Mouse (Mus musculus): Measurements from ENCODE around the gene Rasgef1c.

The Rasgef1c gene

DNA sequence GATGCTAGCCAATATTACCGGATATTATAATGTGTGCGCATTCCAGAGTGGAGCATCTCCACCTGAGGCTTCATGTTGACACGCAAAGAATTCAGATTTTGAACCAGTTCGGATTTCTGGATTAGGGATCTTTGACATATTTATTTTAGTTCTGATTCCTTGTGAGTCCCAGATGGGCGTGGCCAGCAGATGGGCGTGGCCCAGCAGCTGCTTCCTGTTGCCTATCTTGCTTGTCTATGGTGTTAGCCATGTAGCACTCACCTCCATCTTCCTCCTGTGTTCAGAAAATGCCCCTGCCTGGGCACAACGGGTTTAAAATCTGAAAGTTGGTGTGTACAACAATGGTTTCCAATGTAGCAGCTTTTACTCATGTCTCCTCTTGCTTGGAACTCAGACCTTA lies 24.5 kb downstream of the Rasgef1c start:
- DNase-seq (ENCODE audit: inconsistent ontology term) = no peak

DNA sequence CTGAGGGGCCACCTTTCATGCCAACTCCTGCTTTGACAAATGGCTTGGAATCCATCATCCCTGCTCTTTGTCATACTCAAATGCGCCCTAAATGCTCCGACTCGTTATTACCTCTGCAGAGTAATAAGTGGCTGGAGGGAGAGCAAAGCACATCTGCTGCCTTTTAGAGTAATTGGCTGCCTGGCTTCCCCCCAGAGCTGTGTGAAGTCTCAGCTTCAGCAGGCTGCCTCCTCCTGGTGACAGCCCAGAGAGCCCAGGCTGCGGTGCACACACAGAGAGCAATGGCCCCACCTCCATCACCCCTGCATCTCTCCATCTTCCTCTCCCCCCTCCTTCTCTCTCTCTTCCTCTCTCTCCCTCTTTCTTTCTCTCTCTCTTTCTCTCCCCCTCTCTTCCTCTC lies 25.5 kb downstream of the Rasgef1c start:
- no peak for DNase-seq (ENCODE audit: inconsistent ontology term)

DNA sequence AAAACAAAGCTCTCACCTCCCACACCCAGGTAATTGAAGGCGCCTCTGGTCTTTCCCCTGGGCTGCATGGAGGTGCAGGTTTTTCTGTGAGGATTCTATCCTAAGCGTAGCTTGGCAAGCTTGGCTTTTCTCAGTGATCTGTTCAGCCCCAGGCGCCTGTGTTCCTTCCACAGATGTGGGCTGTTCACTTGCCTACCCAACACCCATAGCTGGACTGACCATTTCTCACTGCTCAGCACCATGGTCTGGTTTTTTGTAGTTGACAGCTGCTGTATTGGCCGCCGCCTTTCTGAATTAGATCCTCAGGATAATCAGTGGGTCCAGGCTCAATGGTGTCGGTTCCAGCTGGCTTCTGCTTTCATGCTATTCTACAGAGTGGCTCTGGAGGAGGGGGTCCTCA lies 26.0 kb downstream of the Rasgef1c start:
- no peak for DNase-seq (ENCODE audit: inconsistent ontology term)

DNA sequence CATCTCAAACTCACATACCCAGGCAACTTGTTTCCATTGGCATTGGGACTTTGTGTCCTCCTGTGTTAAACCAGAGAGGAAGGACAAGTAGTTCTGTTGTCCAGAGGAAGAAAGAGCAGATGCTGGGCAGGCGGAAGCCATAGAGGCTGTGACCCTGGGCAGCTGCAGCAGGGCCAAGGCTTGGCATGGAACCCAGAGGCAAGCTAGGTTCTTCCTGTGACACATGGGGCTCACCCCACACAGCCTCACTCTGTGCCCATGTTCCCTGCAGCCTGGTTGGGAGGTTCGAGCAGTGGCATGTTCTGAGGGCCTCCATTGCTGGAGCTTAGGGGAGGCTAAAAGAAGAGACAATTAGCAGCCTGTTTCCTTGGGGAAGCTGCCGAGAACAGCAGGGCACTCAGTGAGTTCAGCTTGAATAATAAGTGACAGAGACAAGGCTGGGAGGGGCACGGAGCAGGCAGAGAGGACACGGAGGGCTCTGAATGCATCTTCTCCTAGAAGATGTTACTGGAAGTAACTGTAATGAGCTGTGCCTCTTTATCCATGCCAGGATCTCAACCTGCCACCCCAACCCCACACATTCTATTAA lies 29.5 kb downstream of the Rasgef1c start:
- peak; percentile 18 for DNase-seq (ENCODE audit: inconsistent ontology term)

DNA sequence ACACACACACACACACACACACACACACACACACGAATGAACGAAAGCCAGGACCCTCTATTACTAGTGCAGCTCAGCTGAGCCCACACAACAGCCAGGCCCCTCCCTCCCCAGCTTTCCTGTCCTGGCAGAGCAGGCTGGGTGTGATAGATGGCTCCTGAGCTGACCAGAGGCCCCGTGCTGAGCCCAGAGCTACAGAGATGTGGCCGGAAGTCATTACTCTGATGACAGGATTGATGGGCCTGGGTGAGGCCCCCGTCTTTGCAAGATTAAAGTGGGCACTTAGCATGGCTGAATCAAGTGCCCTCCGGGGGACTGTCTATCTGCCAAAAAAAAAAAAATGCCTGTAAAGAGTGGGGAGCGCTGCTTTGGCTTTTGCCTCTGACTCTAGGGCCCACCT lies 30.2 kb downstream of the Rasgef1c start:
- DNase-seq (ENCODE audit: inconsistent ontology term) = no peak

DNA sequence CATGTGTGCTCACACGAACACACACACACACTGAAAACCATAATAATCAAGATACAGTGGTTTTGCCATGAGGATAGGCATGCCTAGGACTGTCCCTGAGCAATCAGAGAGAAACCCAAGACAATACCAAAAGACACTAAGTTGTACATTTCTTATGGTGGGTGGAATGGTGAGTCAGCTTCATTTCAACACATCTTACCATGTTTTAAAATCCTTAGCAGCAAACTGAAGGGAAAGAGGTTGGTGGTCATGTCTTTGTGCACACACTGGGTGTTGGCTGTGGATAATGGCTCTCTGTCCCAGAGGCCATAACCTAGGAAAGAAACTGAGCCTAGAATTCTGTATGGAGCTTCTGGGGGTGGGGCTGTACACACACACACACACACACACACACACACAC lies 32.2 kb downstream of the Rasgef1c start:
- peak; percentile 7 for DNase-seq (ENCODE audit: inconsistent ontology term)

DNA sequence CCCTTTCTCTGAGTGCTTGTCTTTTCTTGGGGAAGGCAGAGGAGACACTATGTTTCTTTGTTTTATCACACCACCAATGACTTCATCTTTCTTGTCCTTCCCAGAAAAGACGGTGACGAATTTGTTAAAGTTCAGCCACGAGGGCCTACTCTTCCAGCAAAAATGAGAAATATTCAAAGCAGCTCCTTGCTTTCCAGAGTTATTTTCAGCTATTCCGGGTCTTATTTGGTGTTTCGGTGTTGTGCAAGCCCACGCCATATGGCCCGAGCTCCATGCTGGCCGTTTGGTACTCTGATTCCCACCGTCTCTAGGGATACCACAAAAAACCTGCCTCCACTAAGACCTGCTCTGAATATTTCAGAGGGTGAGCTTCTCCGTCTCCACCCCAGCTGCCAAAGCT lies 32.7 kb downstream of the Rasgef1c start:
- peak; percentile 72 for DNase-seq (ENCODE audit: inconsistent ontology term)

DNA sequence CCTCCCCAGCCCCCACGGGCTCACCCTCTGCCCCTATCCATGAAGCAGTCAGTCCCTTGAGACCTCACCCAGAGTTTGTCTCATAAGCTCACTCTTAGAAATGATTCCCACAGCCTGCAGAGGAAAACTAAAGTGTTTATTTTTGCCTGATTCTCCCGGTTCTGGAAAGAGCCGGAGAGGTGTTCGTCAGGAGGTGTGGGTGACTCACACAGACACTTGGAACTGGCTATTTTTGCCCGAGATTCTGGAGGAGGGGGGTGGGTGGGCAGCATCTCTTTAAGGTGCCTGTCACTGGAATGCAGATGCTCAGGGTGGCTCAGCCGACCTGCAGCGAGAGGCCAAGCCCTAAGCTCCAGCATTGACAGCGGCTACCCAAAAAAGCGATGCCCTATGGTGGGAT lies 34.8 kb downstream of the Rasgef1c start:
- no peak for DNase-seq (ENCODE audit: inconsistent ontology term)

DNA sequence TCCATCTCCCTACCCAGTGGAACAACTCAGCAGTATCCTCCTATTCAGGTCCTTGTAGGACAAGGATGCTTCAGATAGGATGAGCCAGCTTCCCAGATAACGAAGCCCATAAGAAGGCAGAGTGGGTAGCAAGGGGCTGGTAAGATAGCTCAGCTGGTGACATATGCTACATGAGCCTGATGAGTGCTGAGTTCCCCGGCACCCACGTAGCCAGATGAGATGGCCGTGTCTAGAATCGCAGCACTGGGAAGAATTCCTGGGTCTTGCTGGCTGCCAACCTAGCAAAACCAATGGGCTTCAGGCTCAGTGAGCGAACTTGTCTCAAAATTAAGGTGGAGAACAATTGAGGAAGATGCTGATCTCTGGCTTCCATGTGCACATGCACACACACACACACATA lies 36.1 kb downstream of the Rasgef1c start:
- no peak for DNase-seq (ENCODE audit: inconsistent ontology term)

DNA sequence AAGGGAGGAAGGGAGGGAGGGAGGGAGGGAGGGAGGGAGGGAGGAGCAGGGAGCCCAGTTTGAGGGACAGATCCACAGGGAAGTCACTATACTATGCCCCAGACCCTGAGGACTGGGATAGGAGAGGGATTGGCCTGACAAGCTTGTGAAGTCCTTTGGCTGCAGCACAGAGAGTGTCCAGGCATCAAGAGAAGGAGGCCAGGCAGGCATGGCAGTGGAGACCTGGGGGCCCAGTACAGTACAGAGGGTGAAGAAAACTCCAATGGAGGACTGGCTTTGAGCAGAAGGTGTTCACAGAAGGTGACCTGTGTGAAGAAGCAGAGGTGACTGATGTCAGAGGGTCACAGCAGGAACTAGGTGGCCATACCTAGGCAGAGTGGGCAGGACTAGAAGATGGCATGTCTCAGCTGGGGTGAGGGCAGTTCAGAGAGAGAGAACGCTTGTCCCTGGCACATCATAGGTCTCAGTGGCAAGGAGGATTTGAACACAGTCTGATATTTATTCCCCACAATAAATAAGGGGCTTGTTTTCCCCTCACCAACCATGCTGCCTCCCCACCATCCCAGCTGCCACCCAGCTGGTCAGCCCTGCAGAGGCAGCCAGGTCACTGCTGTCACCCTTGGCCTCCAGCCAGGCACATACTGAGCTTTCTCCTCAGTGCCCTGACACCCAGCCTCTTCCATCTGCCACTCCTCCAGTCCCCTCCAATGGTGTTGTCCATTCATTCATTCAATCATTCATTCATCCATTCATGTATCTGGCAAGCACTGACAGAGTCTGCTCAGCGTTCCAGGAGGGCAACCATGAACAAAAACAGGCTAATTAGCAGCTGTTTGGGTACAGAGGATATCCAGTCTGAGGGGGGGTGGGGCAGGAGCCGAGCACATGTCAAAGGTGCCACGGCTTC lies 36.9 kb downstream of the Rasgef1c start:
- peak; percentile 30 for DNase-seq (ENCODE audit: inconsistent ontology term)

DNA sequence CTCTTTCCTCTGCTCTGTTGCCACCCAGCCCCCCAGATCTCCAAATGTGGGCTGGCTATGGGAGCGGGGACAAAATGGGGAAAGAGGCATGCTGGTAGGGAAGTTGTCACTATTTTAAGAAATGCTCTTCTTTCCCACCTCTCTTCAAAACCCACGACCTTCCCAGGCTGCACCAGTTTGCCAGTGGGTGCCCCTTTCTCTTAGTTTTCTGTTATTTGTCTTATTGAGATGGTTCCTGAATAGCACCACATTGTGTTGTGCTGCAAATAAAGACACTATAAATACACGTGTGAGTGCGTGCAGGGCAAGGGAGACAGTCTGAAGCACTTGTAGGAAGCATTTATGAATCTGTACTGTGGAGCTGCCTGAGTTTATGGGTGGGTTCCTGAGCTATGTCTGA lies 41.2 kb downstream of the Rasgef1c start:
- DNase-seq (ENCODE audit: inconsistent ontology term) = no peak

DNA sequence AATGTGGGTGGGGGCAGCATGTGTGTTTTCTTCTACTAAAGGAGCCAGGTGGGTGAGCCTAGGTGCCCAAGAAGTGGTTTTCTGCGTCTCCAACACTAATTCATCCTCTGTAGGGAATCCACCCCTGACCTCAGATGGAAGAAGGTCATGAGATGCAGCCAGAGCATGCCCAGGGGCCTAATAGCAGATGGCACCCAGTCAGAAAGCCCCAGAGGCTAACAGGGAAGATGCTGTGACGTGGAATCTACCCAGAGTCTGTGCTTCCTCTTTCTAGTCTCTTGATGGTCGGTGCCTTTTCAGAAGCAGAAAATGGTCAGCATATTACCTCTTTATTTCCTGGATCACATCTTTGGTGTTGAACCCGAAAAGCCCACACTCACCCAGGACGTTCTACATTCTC lies 42.3 kb downstream of the Rasgef1c start:
- no peak for DNase-seq (ENCODE audit: inconsistent ontology term)

DNA sequence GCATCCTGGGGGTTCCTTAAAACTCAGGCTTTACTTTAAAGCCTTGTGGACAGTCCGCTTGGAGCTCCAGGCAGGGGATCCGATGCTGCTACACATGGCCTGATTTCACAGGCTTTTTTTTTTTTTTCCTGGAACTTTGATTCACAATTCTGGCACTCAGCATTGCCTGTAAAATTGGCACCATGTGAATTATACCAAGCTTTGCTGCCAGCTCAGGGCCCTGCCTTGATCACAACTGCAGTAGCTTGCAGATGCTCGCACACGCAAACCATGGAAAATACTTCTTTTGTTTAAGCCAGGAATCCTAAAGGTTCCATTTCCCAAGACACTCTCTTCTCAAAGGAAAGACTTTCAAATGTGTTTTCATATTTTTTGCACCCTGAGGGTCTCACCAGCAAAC lies 44.1 kb downstream of the Rasgef1c start:
- DNase-seq (ENCODE audit: inconsistent ontology term) = no peak

DNA sequence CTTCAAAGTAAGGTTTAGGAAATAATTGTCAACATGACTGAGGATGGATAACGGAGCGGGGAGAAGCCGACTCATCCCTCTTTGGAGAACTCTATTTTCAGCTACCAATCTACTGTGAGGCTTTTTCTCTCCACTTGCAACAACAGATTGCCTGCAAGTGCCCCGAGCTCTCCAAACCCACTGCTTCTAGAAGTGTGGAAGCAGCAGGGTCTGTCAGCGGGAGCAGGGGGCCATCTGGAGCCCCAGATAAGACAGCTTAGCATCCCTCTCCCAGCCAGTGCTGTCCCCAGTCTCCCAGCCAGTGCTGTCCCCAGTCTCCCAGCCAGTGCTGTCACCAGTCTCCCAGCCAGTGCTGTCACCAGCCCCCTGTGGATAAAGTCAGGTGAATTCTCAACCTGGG lies 48.2 kb downstream of the Rasgef1c start:
- DNase-seq (ENCODE audit: inconsistent ontology term) = no peak

DNA sequence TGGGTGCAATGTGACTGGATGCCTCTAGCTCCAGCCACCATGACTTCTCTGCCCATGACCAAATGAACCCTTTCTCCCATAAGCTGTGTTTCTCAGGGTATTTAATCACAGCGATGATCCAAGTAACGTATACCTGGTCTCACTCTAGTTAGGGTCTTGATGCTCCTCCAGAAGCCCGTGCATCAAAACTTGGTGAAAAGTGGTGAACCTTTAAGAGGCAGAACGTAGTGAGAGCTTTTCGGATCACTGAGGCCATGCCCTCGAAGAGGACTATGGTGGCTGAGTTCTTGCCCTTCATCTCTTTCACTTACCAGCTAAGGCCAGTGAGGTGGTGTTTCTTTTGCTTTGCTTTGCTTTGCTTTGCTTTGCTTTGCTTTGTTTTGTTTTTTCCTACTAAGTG lies 52.0 kb downstream of the Rasgef1c start:
- DNase-seq (ENCODE audit: inconsistent ontology term) = no peak

DNA sequence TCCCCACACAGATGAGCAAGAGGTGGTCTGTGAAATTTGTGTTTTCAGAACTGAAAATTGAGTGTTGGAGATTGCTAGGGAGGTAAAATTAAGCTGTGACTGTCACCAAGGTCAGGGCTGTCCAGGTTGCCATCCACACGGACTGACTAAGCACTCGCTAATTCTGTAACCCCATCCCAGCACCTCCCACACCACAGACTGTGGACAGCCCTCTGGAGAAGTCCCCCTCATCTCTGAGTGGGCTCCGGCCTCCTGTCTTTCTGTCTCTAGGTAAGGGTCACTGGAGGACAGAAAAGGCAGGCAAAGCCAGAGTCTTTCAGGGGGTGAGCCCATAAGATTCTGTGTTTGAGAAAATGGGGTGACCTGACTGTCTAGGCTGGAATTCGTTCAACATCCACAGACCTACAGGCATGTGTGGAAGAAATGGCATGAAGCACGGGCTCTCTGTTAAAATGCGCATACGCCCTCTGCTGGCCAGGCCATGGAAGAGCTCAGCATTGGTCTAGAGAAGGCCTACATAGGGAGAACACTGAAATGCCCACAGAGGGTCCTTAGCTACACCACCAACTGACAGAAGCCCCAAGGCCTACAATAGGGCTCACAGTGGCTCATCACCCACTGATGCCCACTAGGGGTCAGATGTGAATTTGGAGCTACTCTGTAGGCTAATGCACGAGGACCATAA lies 54.1 kb downstream of the Rasgef1c start:
- DNase-seq (ENCODE audit: inconsistent ontology term) = peak; percentile 61

DNA sequence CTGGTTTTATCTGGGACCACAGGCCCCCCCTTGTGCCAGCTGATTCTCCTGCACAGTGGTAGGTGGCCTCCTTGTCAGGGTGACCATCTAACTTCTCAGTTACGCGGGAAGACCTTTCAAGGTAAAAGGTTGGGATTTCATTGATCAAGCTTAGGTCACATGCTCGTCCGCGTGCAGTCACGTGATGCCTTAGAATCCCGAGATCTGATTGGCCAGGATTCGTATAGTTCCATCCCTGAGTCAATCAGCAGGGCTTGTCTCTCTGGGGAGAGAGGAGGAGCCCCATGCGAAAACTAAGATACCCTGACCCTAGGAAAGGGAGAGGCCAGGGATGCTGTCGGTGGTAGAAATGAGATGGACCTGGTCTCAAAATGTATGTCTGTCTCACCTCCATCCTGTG lies 56.4 kb downstream of the Rasgef1c start:
- no peak for DNase-seq (ENCODE audit: inconsistent ontology term)

DNA sequence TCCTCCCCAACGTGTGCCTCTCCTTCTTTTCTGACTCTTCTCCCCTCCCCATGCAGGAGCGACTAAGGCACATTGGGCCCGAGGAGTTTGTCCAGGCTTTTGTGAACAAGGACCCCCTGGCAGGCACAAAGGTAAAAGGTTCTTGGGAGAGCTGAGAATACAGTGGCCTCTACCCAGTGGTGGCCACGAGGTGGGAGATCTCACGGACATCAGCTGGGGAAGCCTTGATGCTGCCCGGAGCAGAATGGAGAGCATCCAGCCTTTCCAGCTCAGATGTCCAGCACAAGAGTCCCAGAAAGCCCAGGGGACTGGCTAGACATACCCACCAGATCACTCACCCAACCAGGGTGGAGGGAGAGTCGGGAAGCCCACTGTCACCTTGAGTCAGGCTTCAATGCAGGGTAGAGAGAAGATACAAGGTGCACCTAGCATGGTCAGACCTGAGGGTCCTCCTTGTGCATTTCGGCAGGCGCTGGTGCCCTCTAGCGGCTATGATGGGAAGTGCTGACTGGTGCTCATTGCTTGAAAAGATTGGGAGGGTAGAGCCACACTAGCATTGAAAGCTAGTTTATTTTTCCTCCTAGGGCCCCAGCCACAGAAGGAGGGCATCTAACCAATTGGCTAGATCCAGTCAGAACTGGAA lies 59.6 kb downstream of the Rasgef1c start:
- DNase-seq (ENCODE audit: inconsistent ontology term) = peak; percentile 53

DNA sequence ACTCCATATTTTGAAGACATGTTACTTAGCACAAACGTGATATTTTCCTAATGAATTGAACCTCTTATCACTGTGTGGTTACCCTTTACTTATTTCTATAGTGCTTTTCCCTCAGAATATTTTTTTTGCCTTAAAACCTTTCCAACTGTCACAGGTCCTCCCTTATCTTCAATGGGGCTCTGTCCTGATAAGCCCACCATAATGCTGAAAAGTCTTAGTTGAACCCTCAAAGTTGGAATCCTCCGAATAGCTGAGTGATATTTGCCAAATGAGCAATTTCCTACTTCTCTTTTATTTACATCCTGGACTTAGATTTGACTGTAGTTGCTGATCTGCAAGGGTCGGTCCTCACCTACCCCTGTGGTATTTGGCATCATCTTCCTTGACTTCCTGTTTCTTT lies 63.7 kb downstream of the Rasgef1c start:
- no peak for DNase-seq (ENCODE audit: inconsistent ontology term)

DNA sequence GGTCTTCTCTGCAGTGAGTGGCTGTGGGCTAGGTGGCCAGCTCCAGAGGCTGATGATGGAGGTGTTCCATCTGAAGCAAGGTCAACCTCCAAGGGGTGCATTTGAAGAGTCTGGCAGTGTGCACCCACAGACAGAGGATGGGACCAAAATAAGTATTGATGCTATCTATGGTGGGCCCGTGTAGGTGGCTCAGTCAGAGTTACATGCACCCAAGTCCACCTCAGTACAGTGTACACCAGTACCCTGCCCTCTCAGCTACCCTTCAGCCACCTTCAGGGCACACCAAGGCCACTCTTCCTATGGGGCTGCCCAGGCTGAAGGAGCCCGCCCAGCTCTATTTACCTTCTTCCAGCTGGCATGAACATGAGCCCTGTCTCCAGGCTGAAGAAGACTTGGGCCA lies 68.1 kb downstream of the Rasgef1c start:
- DNase-seq (ENCODE audit: inconsistent ontology term) = no peak

DNA sequence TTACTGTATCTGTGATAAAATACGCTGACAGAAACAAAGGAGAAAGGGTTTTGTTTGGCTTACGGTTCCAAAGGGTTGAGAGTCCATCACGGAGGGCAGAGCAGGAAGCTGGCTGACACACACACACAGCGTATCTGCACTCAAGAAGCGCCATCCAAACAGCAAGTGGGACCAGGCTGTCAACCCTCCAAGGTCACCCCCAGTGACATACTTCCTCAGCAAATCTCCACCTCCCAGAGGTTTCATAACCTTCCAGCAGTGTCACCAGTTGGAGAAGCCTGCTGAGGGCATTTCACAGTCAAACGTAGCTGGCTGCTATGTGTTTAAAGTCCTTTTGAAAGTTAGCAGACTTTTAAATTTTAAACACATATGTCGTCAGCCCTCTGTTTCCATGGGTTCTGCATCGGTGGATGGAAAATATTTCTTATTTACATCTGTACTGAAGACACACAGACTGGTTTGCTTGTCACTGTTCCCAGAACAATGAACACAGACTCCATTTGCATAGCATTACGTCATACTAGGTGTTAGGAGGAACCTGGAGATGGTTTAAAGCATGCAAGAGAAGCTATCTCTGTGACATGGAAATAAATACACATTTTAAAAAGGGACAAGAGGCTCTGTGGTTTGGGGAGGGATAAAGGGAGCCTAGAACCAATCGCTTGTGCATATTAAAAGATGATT lies 72.2 kb downstream of the Rasgef1c start:
- DNase-seq (ENCODE audit: inconsistent ontology term) = no peak

DNA sequence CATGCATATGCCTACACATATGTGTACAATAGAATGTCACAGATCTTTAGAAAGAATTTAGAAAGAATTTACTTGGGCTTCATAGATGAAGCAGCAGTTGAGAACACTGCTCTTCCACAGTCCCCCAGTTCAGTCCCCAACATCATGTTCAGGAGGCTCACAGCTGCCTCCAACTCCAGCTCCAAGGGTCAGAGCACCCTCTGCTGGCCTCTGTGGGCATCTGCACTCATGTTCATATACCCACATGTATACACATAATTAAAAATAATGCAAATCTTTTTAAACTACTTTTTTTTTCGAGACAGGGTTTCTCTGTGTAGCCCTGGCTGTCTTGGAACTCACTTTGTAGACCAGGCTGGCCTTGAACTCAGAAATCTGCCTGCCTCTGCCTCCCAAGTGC lies 73.0 kb downstream of the Rasgef1c start:
- DNase-seq (ENCODE audit: inconsistent ontology term) = no peak

Measured in Muller cell, postnatal 12 days (primary cell).